7 mouse cellular contexts compared by ENCODE assay signal in genomic region chr3:130061281-130061680, GRCm38 (mm10). TPM values are rescaled to one million over a fixed set of nuclear protein-coding genes. Genes with fewer than 3 reads are reported as not detected.
DNase-seq lines count a peak whose midpoint lies in the region; ATAC-seq and TF ChIP-seq lines count a peak whose summit lies in the region.

Gene Sec24b, minus strand, starts transcription at chr3:130061553.

- TF ChIP-seq CTCF in embryonic fibroblast, embryonic 13.5 days (IDR thresholded peaks at IDR 0.05; ENCODE audit: borderline replicate concordance, insufficient read depth, low read length): no peak
- no peak for TF ChIP-seq CTCF in liver, postnatal 0 days (IDR thresholded peaks at IDR 0.05; ENCODE audit: low read depth)

- peaks cover 0 to 11% of the 10 kb centered on the region in 2 experiments; a peak in 3 of 4 replicates for H3K4me1 ChIP-seq in ES-E14 (ENCODE audit: control insufficient read depth in 2 of 2, insufficient read depth in 2 of 2, low read length in 2 of 2, poor library complexity in 1 of 2)
- peaks cover 12% of the 10 kb centered on the region for H3K4me1 ChIP-seq in embryonic fibroblast, embryonic 13.5 days (ENCODE audit: control insufficient read depth, insufficient read depth, low read length)
- peaks cover 36% of the 10 kb centered on the region for H3K4me1 ChIP-seq in heart, embryonic 16.5 days (ENCODE audit: control insufficient read depth, insufficient read depth, low read length)
- H3K4me1 ChIP-seq in liver, postnatal 0 days (ENCODE audit: insufficient read depth): peaks cover 27% of the 10 kb centered on the region

- no peak for DNase-seq in ES-E14 (ENCODE audit: low read depth, low spot score)
- DNase-seq in adrenal gland, postnatal 14 days: peak; percentile 65
- DNase-seq in kidney, postnatal 14 days: peak; percentile 45
- DNase-seq in liver, postnatal 0 days: peak; percentile 31

- WGBS in heart, embryonic 16.5 days: 7% methylated on average over 12 of the region's 12 CpGs
- 13% methylated on average over 12 of the region's 12 CpGs for WGBS in liver, postnatal 0 days (ENCODE audit: insufficient replicate concordance)

- H3K36me3 ChIP-seq in ES-E14 (ENCODE audit: control insufficient read depth, insufficient read depth, low read length, poor library complexity, severe bottlenecking): no peaks in the 10 kb centered on the region
- no peaks in the 10 kb centered on the region for H3K36me3 ChIP-seq in heart, embryonic 16.5 days (ENCODE audit: control insufficient read depth, insufficient read depth)
- H3K36me3 ChIP-seq in liver, postnatal 0 days (replicated peaks; ENCODE audit: insufficient read depth, low read length): no peaks in the 10 kb centered on the region

- TF ChIP-seq POLR2A in embryonic fibroblast, embryonic 13.5 days (IDR thresholded peaks at IDR 0.05; ENCODE audit: low read depth, low read length): peak; percentile 55

- peak within 1 kb of the TSS; percentile 86 for H3K9ac ChIP-seq in ES-E14 (ENCODE audit: insufficient read depth, low read depth, low read length, poor library complexity, severe bottlenecking)
- peak within 1 kb of the TSS; percentile 91 for H3K9ac ChIP-seq in heart, embryonic 16.5 days (ENCODE audit: low read length)
- H3K9ac ChIP-seq in liver, postnatal 0 days (replicated peaks): peak within 1 kb of the TSS; percentile 88

- no peaks in the 10 kb centered on the region for H3K27me3 ChIP-seq in heart, embryonic 16.5 days (ENCODE audit: control insufficient read depth, insufficient read depth, low read length)
- H3K27me3 ChIP-seq in liver, postnatal 0 days (ENCODE audit: insufficient read depth, low read length): no peaks in the 10 kb centered on the region

- H3K27ac ChIP-seq in ES-E14 (ENCODE audit: insufficient read depth, low read depth, low read length, poor library complexity, severe bottlenecking): peak within 1 kb of the TSS; percentile 32; the same call in 1 of the 2 replicates
- H3K27ac ChIP-seq in embryonic fibroblast, embryonic 13.5 days (ENCODE audit: insufficient read depth, low read length): peak within 1 kb of the TSS; percentile 82
- H3K27ac ChIP-seq in heart, embryonic 16.5 days (ENCODE audit: low read length): peak within 1 kb of the TSS; percentile 98
- peak within 1 kb of the TSS; percentile 97 for H3K27ac ChIP-seq in liver, postnatal 0 days (ENCODE audit: low read depth)

- H3K9me3 ChIP-seq in ES-E14 (ENCODE audit: control insufficient read depth, insufficient read depth, low read depth, low read length): no peaks in the 10 kb centered on the region
- H3K9me3 ChIP-seq in heart, embryonic 16.5 days (replicated peaks; ENCODE audit: control insufficient read depth, low read length): no peaks in the 10 kb centered on the region
- H3K9me3 ChIP-seq in liver, postnatal 0 days (ENCODE audit: low read length): no peaks in the 10 kb centered on the region

- TF ChIP-seq EP300 in liver, postnatal 0 days (IDR thresholded peaks at IDR 0.05; ENCODE audit: low read depth): no peak

- peak within 1 kb of the TSS; percentile 91 for H3K4me2 ChIP-seq in heart, embryonic 16.5 days (ENCODE audit: low read depth, low read length)
- H3K4me2 ChIP-seq in liver, postnatal 0 days (ENCODE audit: low read depth, low read length): peak within 1 kb of the TSS; percentile 91

- H3K4me3 ChIP-seq in ES-E14 (ENCODE audit: insufficient read depth in 1 of 2, low read depth in 1 of 2, low read length in 2 of 2, poor library complexity in 1 of 2, severe bottlenecking in 1 of 2): peak within 1 kb of the TSS; percentile 78 to 87
- peak within 1 kb of the TSS; percentile 63 for H3K4me3 ChIP-seq in embryonic fibroblast, embryonic 13.5 days (ENCODE audit: insufficient read depth, low read length)
- H3K4me3 ChIP-seq in heart, embryonic 16.5 days (ENCODE audit: low read length): peak within 1 kb of the TSS; percentile 78
- H3K4me3 ChIP-seq in liver, postnatal 0 days (ENCODE audit: low read depth, low read length): peak within 1 kb of the TSS; percentile 84

- ATAC-seq in heart, embryonic 16.5 days (replicated peaks; ENCODE audit: extremely low read depth, insufficient read depth, low FRiP score): no peak
- ATAC-seq in liver, postnatal 0 days: no peak
- ATAC-seq in neutrophil, adult 5-6 weeks (ENCODE audit: extremely low read depth, insufficient number of reproducible peaks, low FRiP score, poor library complexity, severe bottlenecking): no peak

- in situ Hi-C loops in ES-E14 (cut with MboI; ENCODE audit: low sequenced_read_pairs in 2 of 2, unreplicated experiment in 2 of 2): no loop called here

TF ChIP-seq in ES-E14, 5 proteins besides CTCF, POLR2A, EP300 and RAD21:
- TF ChIP-seq CHD2 (IDR thresholded peaks at IDR 0.05; ENCODE audit: low read depth, low read length) (no peak), ZNF384 (IDR thresholded peaks at IDR 0.05; ENCODE audit: low read depth, low read length) (no peak), ZC3H11A (IDR thresholded peaks at IDR 0.05; ENCODE audit: borderline replicate concordance, low read depth, low read length) (no peak), MAFK (IDR thresholded peaks at IDR 0.05; ENCODE audit: insufficient read depth, low read depth, low read length) (no peak), HCFC1 (IDR thresholded peaks at IDR 0.05; ENCODE audit: borderline replicate concordance, insufficient read depth, low read length) (no peak)

RNA-seq across cellular contexts. Expression of gene Sec24b, which starts in this region (rescaled TPM):
- total RNA-seq in ES-E14 (2012; rRNA removed): 39.6 and 43.8 TPM in 2 replicates
- 56.0 and 66.4 TPM in 2 replicates for total RNA-seq in adrenal gland, postnatal 14 days (2021)
- polyA plus RNA-seq in embryonic fibroblast, embryonic 13.5 days (2011; ENCODE audit: insufficient read length, low read depth, missing spikeins): 87.1 and 98.3 TPM in 2 replicates
- polyA plus RNA-seq in heart, embryonic 16.5 days (2015; fragmentation: Nextera tagmentation; extraction: Ambion mirVana): 24.7 and 25.8 TPM in 2 replicates
- 4.5 and 5.4 TPM in 2 replicates for polyA plus RNA-seq in liver, postnatal 0 days (2015; fragmentation: Nextera tagmentation; extraction: Ambion mirVana)
- 93.3 and 103 TPM in 2 replicates for total RNA-seq in neutrophil, adult 5-6 weeks (2017)

Comparison
In these comparisons a context has a peak if more than half of its experiments do, and no peak if none do; other contexts are left out.
1. H3K27ac ChIP-seq: peak in every context shown above with its lines; median percentile 98 in heart, embryonic 16.5 days; 97 in liver, postnatal 0 days; 82 in embryonic fibroblast, embryonic 13.5 days; 32 in ES-E14.